8 mouse cellular contexts compared by ENCODE assay signal in the genomic region with DNA sequence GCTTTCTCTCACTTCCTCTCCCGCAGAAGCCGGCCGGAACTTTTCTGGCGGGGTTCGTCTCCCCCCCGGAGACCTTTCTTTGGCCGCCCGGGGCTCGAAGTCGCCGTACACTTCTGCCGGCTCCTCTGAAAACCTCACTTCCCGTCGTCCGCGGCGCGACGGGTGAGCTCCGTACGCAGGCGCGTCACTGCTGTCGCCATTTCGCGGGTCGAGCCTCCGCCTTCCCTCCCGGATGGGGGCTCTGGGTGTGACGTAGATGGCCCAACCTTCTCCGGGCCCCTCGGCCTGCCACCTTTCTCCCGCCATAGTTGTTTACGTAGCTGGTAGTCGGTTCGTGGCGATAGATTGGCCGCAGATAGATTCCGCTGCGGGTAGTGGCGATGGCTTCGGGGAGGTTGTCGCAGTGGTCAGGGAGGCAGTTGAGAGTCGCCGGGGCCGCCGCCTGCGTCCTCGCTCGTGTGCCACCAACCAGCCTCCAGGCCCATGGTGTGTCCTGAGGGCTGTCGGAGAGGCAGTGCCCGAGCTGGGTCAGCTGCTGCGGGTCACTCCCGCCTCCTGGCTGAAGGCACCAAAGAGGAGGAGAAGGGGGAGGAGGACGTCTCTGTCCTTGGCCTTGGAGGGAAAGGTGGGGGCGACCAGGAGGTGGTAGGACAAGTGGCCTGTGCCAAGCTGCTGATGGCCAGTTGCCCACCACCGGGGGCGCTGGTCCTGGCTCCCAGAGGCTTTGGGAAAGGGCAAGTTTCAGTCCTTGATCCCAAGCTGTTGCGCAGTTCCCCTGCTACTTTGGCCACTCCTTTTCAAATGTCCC. TPM values are rescaled to one million over a fixed set of nuclear protein-coding genes. Genes with fewer than 3 reads are reported as not detected.
A peak's percentile ranks its signal among the peaks of the same experiment; 100 is the strongest.
DNase-seq lines count a peak whose midpoint lies in the region; ATAC-seq lines count a peak whose summit lies in the region.

A gene (minus strand): TSS at position 551 of the 808 bp plus-strand sequence.

- peak; percentile 99 to 100 for DNase-seq in adrenal gland, adult (ENCODE audit: inconsistent age in 2 of 2, low spot score in 1 of 2)
- peak; percentile 98 for DNase-seq in embryo, embryonic 10.5 days (ENCODE audit: low spot score)
- DNase-seq in gastrocnemius, postnatal 14 days = peak; percentile 98
- peak; percentile 97 to 98 for DNase-seq in left cerebral cortex, postnatal 14 days (ENCODE audit: low spot score in 2 of 2)
- DNase-seq in mesoderm, embryonic 11.5 days (ENCODE audit: low read depth, low spot score) = peak; percentile 99
- peak; percentile 96 to 98 for DNase-seq in right cerebral cortex, postnatal 36 days (ENCODE audit: low spot score in 2 of 2)
- peak; percentile 98 for DNase-seq in yolk sac, embryonic 10.5 days (ENCODE audit: low spot score)

- intact Hi-C loops in gastrocnemius, postnatal 14 days (cut with DNase I; ENCODE audit: low total_unique reads) = no loop called here
- intact Hi-C loops in left cerebral cortex, postnatal 14 days (cut with DNase I) = loop anchor here (2.0 kb wide), 1 partner anchor 63 kb away; a partner anchor contains a TSS

- peak; percentile 79 for ATAC-seq in inflammation-experienced regulatory T-cells, adult 6 months

RNA-seq across cellular contexts. Expression of the gene that starts here (rescaled TPM):
- total RNA-seq in gastrocnemius, postnatal 14 days (2021) = 10 to 100 TPM; 67.7 to 78.5 TPM
- polyA plus RNA-seq in inflammation-experienced regulatory T-cells, adult 6 months (2017; shearing (Covaris generic)) = 100 to 1,000 TPM in 1 of 3 experiments, 10 to 100 TPM in 2; 91.3 to 114 (median 98.0) TPM
- total RNA-seq in left cerebral cortex, postnatal 14 days (2021) = 10 to 100 TPM; 22.6 to 24.9 TPM

Comparison
In these comparisons a context has a peak if more than half of its experiments do, and no peak if none do; other contexts are left out.
1. Peak in every context shown above with its lines: DNase-seq and ATAC-seq.